Mouse (Mus musculus): ENCODE data around the gene Capzb. TPM values are rescaled to one million over a fixed set of nuclear protein-coding genes. Genes with fewer than 3 reads are reported as not detected.

Gene Capzb
- total RNA-seq, 4 experiments from 2014 or later = 439 to 500 (median 472) TPM

DNA sequence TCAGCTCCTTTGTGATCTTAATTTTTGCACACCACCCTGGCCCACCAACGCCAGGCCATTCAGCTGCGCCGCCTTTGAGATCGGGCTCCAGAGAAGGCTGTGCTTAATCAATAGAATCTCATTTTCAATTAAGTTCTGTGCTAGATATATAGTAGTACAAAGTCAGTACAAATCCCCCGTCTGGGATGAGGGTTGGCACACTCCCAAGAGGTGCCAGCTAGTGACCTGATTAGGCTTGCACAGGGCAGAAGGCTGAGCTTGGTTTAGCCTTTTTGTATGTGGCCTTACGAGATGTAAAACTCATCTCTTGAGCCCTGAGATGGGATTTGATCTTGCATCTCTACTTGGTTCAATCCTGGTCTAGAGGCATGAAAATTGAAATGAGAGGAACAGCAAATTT lies 70.3 kb downstream of the Capzb start:
- no peak for DNase-seq (ENCODE audit: low spot score in 2 of 2)

DNA sequence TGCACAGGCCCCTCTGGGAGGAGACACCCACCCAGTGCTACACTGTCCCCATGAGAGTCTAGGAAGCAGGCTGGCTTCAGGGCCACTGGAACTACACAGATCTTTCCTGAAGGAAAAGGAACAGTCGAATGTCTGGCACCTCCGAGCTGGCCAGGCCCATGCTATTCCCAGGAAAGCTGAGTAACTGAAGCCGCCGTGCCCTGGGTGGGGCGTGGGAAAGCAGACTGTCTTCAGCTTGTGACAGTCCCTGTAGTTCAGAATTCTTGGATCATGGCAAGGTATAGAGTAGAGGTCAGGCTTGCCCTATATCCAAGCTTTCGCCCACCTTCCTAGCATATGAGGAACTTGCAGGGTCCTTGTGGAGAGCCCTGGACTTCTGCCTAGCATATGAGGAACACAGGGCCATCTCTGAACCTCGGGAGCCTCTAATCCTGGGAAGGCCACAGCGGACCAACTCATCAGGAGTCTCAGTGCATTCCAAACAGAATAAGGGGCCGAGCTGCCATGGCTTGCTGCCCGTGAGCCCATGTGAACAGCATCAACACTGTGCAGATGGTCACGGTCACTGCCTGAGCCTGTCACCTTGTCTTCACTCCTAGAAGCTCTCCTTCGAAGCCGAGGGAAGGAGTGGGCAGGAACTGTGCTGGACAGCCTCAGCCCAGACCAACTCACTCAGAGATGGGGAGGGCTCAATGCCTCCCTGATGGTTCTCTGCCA lies 73.2 kb downstream of the Capzb start:
- no peak for DNase-seq (ENCODE audit: low spot score in 2 of 2)

DNA sequence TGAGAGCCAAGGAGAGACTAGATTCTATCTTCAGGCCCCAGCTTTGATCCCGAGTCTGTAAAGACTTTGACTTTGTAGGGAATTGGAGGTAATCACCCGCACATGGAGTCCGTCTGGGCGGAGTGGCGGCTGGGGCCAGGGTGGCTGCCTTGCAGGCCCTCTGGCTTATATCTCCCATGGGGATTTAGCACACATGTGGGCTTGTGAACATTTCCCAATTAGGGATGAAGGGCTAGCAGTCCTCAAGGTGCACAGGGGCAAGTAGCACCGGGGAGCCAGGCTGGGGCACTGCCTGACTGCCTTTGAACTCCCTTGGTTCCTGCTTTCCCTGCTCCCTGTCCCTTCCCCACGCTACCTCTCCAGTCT lies 73.8 kb downstream of the Capzb start:
- DNase-seq (ENCODE audit: low spot score in 2 of 2) = no peak

DNA sequence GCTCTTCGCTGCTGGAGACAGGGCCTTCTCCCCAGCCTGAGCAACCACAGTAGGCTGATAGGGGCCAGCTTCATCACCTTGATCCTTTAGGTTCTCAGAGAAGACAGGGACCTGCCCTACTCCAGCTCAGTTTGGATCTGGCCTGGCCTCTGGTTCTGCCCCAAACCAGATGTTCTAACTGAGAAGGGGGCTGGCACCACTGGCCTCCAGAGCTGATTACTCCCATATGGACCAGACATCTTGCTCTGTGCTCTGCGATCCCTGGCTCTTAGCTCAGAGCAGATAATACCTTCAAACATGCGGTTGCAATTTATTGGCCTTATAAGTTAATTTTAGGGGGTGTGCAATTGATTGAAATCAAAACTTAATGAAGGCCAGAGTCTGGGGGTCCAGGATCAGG lies 74.6 kb downstream of the Capzb start:
- DNase-seq (ENCODE audit: low spot score in 2 of 2) = no peak

DNA sequence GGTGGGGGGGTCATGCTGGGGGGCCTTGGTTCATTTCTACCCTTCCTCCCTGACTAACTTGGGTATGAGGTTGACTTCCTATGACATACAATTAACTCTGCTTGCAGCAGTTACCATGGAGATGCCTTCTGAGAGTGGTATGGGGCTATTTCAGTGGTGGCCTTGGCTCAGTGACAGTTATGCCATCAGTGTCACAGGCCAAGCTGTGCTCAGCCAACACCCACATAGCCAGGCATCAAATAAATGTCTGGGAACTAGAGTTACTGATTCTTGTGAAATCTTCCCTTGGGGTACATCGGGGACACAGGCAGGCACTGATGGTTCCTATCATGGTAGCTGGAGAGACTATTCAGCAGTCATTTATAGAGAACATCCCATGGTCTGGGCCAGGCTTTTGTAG lies 75.5 kb downstream of the Capzb start:
- peak in 1 of 2 experiments; percentile 55 for DNase-seq (ENCODE audit: low spot score in 2 of 2)

DNA sequence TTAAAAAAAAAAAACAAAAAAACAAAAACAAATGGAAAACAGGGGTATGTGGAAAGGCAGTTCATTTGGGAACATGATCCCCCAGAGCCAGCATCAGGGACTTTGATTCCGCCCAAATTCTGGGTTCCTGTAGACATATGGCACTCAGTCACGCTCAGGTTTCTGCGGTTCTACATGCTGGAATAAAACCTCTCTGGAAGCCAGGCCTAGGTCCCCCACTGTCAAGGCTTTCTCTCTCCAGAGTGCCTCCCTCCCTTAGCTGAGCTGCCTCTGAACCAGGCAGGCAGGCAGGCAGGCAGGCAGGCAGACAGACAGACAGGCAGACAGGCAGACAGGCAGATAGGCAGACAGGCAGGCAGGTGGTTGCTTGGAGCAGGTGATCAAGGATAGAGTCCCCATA lies 77.5 kb downstream of the Capzb start:
- no peak for DNase-seq (ENCODE audit: low spot score in 2 of 2)

DNA sequence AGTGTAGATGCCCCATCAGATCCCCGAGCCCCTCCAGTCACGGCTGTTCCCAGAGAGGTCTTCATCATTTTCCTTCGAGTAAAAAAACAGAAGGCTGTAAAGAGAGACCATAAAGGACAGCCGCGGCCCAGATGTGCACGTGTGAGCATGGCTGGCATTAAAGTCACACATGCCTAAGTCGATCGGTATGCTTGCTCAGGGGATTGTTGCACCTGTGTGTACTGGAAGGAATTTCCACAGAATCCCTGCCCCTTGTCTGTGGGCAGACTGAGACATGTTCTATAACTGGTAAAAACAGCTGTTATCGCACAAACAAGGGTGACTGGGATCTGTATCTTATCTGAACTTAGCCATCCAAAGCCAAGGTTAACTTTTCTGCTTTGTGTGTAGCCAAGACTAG lies 78.9 kb downstream of the Capzb start:
- DNase-seq (ENCODE audit: low spot score in 2 of 2) = no peak

DNA sequence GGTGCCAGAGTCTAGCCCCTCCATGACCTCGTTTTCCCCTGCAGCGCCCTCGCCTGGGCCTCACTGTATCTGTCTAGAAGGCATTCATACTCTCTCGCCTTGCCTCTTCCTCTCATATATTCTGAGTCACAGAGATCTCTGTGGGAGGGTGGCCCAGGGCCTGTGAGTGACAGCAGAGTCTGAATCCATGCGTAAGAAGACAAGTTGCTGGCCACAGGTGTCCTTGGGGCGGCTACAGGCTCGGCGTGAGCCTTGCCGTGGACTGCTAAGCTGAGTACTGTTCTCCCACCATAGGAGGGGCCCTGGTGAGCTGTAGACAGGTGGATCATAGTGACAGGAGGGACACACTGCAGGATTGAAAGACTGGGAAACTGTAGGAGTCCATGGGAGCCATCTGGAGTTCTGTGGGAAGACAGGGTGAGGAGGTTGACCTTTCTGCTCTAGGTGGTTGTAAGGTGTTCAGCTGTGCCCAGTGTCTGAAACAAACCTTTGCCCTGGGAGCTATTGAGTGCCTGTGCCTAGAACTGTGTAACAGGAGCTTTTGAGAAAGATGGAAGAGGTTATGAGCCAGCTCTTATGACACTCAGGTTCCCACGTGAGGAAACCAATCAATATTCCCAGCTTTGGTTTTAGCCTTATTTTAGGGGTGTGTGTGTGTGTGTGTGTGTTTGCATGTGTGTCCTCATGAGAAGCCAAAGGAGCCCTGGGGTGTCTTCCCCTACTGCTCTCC lies 80.4 kb downstream of the Capzb start:
- DNase-seq (ENCODE audit: low spot score in 2 of 2) = no peak

DNA sequence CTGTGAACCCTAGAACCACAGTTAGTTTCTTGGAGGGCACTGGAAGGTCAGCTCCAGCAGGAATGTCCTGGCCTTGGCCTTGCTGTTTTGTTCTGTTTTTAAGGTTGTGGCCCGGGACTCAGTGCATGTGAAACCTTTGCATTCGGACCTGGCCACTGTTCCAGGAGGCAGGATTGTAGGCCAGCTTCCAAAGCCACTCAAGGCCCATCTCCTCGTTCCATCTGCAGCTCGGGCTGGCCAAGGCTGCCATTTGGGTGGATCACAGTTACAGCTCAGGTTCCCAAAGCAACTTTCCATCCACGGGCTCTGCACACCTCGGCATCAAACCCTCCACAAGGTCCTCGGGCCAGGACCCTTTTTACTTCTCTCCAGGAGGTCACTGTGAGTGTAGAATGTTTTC lies 81.9 kb downstream of the Capzb start:
- peak in 1 of 2 experiments; percentile 56 for DNase-seq (ENCODE audit: low spot score in 2 of 2)

DNA sequence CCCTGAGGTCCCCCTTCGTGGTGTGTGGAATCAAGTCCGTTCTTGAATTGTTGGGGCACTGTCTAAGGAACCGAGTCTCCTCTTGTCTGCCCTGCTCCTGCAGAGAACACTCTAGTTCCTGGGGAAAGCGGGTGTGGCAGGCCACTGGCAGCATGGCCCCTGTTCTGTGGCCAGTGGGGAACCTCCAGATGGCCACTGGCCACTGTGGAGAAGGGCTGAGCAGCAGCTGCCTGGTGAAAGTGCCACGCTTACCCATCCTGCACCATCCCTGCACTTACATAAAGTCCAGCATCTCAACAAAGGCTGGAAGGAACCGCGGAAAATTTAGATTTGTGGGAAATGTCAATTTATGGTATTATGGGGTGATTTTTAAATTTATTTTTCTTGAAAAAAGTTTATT lies 83.7 kb downstream of the Capzb start:
- DNase-seq (ENCODE audit: low spot score in 2 of 2) = no peak

DNA sequence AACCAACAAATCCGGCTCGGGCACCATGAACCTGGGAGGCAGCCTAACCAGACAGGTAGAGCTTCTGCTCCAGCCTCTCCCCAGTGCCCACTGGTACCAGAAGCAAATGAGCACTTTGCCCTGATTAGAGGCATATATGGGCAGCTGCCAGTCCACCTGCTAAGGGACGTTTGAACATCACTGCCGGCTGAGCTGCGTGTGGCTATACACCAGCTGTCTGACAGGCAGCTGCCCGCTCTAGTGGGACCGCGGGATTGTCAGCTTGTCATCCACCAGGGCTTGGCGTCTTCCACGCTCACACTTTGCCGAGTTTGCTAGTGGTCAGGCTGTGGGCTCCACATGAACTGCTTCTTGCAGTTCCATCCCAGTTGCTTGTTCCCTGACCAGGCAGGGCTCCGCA lies 87.8 kb downstream of the Capzb start:
- no peak for DNase-seq (ENCODE audit: low spot score in 2 of 2)

DNA sequence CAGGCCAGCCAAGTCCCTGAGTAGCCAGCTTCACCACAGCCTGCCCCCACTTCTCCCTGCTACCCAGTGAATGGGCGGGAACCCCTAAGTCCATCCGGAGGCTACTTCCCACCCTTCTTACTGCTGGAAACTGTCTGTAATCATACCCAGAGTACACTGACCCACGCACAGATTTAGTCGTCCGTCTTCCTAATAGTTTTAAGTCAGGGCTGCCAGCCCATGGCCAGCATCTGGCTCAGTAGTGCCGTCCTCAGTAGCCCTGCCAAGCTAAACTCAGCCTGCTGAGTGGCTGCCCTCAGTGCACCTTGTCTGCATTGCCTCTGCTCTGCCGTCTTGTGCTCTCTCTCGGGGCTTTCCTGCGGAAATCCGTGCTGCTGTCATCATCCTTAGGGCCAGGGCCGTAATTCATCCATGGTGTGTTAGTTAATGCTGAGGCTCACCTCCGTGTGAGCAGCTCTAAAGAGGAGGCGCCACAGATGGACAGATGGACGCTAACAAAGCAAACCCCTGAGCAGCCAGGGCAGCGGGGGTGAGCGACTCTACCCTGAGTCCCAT lies 89.2 kb downstream of the Capzb start:
- peak; percentile 48 to 51 for DNase-seq (ENCODE audit: low spot score in 2 of 2)

DNA sequence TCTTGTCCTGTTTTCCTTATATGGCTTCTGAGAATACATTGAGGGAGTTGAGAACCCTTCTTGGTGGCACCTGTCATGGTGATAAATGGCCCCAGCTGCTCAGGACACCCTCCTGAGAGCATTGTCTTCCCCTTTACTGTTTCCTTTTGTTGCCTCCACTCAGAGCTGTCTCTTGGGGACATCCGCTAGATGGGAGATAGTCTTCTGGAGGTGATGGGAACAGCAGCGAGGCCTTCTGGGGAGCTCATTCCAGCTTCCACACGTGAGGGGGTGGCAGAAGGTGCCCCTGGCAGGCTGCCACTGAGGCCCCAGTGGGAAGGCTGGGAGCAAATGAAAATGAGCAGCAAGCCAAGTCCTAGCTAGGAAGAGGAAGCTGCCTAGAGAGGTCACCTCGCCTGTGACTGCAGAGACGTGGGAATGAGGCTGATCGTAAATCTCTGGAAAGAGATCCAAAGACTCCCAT lies 90.3 kb downstream of the Capzb start:
- no peak for DNase-seq (ENCODE audit: low spot score in 2 of 2)

DNA sequence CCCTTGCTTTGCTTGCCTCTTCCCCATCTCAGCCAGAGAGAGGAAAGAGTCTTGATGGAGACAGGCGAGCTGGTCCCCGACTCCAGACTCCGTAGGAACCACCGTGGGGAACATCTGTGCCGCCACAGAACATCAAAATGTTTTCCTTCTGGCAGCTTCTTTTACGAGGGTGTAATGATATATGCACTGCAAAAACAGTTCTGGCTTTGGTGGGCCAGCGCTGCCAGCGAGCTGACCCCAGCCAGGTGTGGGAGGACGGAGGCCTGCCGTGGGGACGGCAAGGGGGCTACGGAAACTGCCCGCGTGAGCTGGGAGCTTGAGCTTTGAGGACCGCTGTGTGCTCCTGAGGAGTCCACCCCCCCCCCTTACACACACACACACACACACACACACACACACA lies 92.2 kb downstream of the Capzb start:
- no peak for DNase-seq (ENCODE audit: low spot score in 2 of 2)

DNA sequence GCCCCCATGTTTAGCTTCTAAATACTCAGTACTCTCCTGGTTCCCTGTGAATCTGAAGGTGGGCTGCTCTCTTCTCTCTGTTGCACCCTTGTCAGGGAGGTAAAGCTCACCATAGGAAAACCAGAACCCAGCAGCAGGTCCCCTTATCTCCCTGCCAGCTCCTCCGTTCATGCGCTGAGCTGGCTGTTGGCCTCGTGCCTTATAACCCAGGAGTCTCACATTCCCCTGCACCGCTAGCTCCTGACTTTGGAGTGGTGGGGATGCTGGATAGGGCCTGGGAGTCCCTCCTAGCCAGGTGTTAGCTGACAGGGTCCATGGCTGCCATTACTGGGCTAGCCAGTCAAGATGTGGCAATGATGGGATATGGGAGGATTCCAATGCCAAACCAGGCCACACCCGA lies 93.5 kb downstream of the Capzb start:
- DNase-seq (ENCODE audit: low spot score in 2 of 2) = peak in 1 of 2 experiments; percentile 54

DNA sequence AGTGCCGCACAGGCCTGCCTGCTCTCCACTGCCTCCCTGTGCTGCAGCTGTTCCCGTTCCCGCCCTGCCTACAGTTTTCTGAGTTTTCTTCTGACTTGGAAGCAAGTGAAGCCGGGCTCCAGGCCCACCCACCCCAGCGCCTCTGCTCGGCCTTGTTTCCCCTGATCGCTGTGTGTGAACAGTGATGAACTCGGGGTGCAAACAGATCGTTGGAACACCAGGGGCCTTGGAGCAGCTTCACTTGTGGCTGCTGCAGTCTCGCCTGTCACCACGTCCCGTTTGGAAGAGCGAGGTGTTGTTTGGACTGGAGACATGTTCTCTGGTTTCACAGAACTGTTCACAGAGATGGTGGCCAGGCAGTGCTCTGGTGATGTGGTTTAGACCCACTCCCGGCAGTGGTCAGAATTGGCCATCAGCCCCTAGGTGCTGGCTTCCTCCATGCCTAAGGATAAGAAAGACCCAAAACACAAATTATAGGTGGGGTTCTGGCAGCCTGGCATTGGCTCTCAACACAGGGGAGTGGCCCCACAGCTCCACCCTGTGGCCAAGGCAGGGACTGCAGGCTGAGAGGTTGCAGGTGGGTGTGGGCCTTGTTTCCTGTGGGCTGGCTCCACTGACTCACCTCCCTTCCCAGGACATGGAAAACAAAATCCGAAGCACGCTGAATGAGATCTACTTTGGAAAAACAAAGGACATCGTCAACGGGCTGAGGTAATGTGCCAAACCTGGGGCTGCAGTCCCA lies 94.6 kb downstream of the Capzb start:
- DNase-seq (ENCODE audit: low spot score in 2 of 2) = peak; percentile 86

DNA sequence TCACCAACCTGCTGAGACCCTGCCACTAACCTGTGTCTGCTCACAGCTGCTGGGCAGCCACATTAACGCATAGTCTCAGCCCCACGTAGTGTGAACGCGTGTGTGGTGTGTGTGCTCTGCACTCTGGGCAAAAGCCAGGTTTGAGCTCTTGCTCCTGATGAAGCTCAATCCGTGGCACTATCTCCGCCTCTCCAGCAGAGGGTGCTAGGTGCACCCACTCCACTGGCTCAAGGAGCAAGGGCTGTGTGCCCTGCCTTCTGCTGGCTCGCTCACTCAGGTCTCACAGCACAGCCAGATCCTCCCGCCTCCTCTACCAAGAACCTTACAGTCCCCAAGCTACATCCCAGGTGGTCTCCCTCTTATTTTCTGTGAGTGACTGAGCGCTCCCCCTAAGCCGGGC lies 96.3 kb downstream of the Capzb start:
- peak in 1 of 2 experiments; percentile 61 for DNase-seq (ENCODE audit: low spot score in 2 of 2)

DNA sequence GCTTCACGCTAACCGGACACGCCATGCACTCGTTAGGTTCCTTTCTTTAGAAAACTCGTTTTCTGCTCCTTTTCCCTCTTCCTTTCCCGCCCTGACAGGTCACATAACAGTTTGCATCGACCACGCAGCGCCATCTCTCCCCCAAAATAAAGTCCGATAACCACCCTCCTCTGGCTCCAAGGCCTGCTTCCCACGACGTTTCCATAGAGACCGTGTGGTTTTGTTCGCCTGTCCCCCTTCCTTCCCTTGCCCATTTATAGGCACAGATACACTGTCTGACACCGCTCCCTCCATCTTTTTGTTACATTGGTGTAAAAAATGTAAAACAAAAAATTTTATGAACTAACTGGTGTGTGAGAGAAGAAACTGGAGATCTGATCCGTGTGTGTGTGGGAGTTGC lies 98.4 kb downstream of the Capzb start:
- DNase-seq (ENCODE audit: low spot score in 2 of 2) = no peak

DNA sequence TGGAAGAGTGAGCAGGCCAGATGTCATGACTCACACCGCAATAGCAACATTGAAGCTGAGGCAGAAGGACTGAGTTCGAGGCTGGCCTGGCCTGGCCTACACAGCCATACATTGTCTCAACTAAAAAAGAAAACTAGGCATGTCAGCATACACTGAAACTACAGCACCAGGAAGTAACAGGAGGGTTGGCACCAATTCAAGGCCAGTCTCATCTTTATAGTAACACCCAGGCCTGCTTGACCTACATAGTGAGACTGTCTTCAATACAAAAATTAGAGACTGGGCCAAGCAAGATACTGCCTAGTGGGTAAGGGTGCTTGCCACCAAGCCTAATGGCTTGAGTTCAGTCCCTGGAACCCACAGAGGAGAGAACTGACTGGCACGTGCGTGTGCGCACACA lies 99.3 kb downstream of the Capzb start:
- no peak for DNase-seq (ENCODE audit: low spot score in 2 of 2)

DNA sequence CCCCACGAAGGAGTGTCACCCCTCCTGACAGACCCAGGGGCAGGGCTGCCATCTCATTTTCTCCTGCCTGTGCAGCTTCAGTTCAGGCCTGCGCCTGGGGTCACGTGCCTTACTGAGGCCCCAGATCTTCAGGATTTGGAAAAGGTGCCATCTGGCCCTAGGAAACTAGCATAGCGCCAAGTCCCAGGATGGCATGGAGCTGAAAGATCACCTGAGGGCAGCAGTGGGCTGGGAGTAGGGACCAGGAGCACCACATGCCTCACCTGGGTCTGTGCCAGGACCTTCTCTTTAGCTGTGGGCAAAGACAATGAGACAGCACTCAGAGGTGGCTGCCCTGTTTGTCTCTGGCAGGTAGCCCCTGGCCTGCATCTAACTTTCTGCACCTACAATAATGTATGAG lies 104.9 kb downstream of the Capzb start:
- peak in 1 of 2 experiments; percentile 69 for DNase-seq (ENCODE audit: low spot score in 2 of 2)

DNA sequence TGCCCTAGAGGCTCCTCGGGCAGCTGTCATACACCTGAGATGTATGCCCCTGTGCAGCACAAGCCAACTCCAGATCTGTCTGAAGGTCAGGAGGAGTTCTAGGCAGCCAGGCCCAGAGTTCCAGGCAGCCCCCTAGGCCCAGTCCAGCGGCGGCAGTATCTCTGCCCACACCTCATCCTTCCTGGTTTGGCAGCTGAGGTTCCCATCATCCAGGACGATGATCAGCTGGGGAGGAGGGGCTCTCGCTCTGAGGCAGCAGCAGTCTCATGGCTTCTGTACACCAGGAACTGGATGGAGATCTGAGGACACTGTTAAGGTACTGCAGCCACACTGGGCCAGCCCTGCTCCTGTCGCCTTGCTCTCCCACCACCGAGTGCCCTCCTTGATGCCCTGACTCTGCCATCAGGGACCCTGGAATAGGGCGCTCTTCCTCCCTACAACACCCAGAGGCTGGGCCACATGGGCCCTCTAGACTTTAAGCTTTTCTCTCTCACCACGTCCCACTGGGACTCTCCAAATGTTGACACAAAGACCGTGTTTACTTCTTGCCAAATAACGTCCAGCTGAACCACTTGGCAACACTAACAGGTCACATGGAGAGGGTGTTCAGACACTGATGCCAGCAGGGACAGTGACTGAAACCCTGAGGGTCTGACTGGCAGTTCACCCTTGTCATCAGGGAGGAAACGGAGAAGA lies 106.1 kb downstream of the Capzb start:
- no peak for DNase-seq (ENCODE audit: low spot score in 2 of 2)
